Mouse (Mus musculus) hindbrain, embryonic 12.5 days (tissue): Measurements from ENCODE around the gene Smim22. TPM values are rescaled to one million over a fixed set of nuclear protein-coding genes. Genes with fewer than 3 reads are reported as not detected.
A peak's percentile ranks its signal among the peaks of the same experiment; 100 is the strongest.

Experiments used
- ATAC-seq: fragments of 200-750 bp; cut with Nextera tagmentation; 2 replicates; pipeline ENCODE4 v1.8.0; 2017; ENCODE audit warnings: moderate TSS enrichment; ENCODE audit not compliant: low FRiP score
- H3K27ac ChIP-seq: fragments of 300-500 bp; sonication (generic); 2 replicates; pipeline ENCODE4 v1.5.1; 2016; ENCODE audit warnings: mild to moderate bottlenecking
- H3K27me3 ChIP-seq: fragments of 300-500 bp; sonication (generic); 2 replicates; pipeline ENCODE4 v1.6.1; 2016; ENCODE audit warnings: mild to moderate bottlenecking
- H3K36me3 ChIP-seq: fragments of 300-500 bp; sonication (generic); 2 replicates; pipeline ENCODE4 v1.6.1; 2016; ENCODE audit warnings: mild to moderate bottlenecking
- H3K4me1 ChIP-seq: fragments of 300-500 bp; sonication (generic); 2 replicates; pipeline ENCODE4 v1.6.1; 2016
- H3K4me2 ChIP-seq: fragments of 300-500 bp; sonication (generic); replicated peaks from 2 replicates; pipeline ENCODE4 v1.6.1; 2016; ENCODE audit warnings: mild to moderate bottlenecking
- H3K4me3 ChIP-seq: fragments of 300-500 bp; sonication (generic); 2 replicates; pipeline ENCODE4 v1.5.1; 2016; ENCODE audit warnings: mild to moderate bottlenecking
- H3K9ac ChIP-seq: fragments of 300-500 bp; sonication (generic); 2 replicates; pipeline ENCODE4 v1.6.1; 2016; ENCODE audit warnings: mild to moderate bottlenecking, moderate library complexity
- H3K9me3 ChIP-seq: fragments of 300-500 bp; sonication (generic); replicated peaks from 2 replicates; pipeline ENCODE4 v1.6.1; 2016; ENCODE audit warnings: mild to moderate bottlenecking
- WGBS: fragments of 180-500 bp; shearing (Covaris S2); methylation state at CpG from one replicate; pipeline ENCODE4 v1.1.7; 2016; 5-methylcytosine and 5-hydroxymethylcytosine counted together
- polyA plus RNA-seq: library from polyadenylated mRNA; unstranded; fragments of >200 nt; fragmentation: Nextera tagmentation; extraction: Ambion mirVana; gene quantifications from 2 replicates; pipeline ENCODE4 v1.2.1, GENCODE M21; 2016

Smim22 gene
- polyA plus RNA-seq, 1 experiment from 2014 or later: 5.0 TPM

GRCm38 (mm10) chr16:5012036-5013005, 5.2 kb downstream of the Smim22 start:
- Histone ChIP-seq H3K27ac (peak overlapping the region; percentile 87; the same call in 1 of the 2 replicates), H3K4me1 (peaks cover 12% of the 10 kb centered on the region), H3K9me3 (no peaks in the 10 kb centered on the region), H3K4me3 (peak overlapping the region; percentile 73), H3K4me2 (peak overlapping the region; percentile 86), H3K9ac (peak overlapping the region; percentile 83), H3K27me3 (no peaks in the 10 kb centered on the region), H3K36me3 (peaks cover 47% of the 10 kb centered on the region)
- no peak for ATAC-seq
- 57% methylated on average over 13 of the region's 13 CpGs for WGBS

- Histone ChIP-seq H3K27me3 (no peaks in the 10 kb centered on the region), H3K9me3 (no peaks in the 10 kb centered on the region), H3K4me1 (peaks cover 12% of the 10 kb centered on the region), H3K9ac (peak within 1 kb of the TSS; percentile 83), H3K4me2 (peak within 1 kb of the TSS; percentile 86), H3K27ac (peak within 1 kb of the TSS; percentile 87), H3K4me3 (peak within 1 kb of the TSS; percentile 73), H3K36me3 (peaks cover 56% of the 10 kb centered on the region)
- under 1% methylated on average over 52 of the region's 63 CpGs for WGBS
- peak; percentile 99 for ATAC-seq
These were observed 6.2 kb downstream of the Smim22 start, which contains the start of gene Rogdi for GRCm38 (mm10) chr16:5013054-5013838. Gene Rogdi, minus strand, starts transcription at chr16:5013553.

GRCm38 (mm10) chr16:5014578-5014977, 7.5 kb downstream of the Smim22 start:
- H3K4me1 ChIP-seq: peaks cover 12% of the 10 kb centered on the region
- peaks cover 66% of the 10 kb centered on the region for H3K36me3 ChIP-seq
- no peaks in the 10 kb centered on the region for H3K27me3 ChIP-seq
- 95% methylated on average over 4 of the region's 4 CpGs for WGBS
- H3K9me3 ChIP-seq: no peaks in the 10 kb centered on the region
- H3K9ac ChIP-seq: no peak overlapping the region
- H3K4me3 ChIP-seq: no peak overlapping the region
- H3K27ac ChIP-seq: no peak overlapping the region; the same call in 1 of the 2 replicates
- H3K4me2 ChIP-seq: no peak overlapping the region
- no peak for ATAC-seq

GRCm38 (mm10) chr16:5024021-5024420, 16.9 kb downstream of the Smim22 start:
- Histone ChIP-seq H3K4me2 (no peak overlapping the region), H3K4me1 (no peaks in the 10 kb centered on the region), H3K27ac (no peak overlapping the region), H3K4me3 (no peak overlapping the region), H3K9me3 (no peaks in the 10 kb centered on the region), H3K9ac (no peak overlapping the region), H3K36me3 (peaks cover 96% of the 10 kb centered on the region), H3K27me3 (no peaks in the 10 kb centered on the region)
- 97% methylated on average over 3 of the region's 3 CpGs for WGBS
- ATAC-seq: no peak

GRCm38 (mm10) chr16:5029847-5030246, 22.8 kb downstream of the Smim22 start:
- no peak overlapping the region for H3K4me3 ChIP-seq
- H3K4me1 ChIP-seq: no peaks in the 10 kb centered on the region
- WGBS: 72% methylated on average over 2 of the region's 2 CpGs
- H3K36me3 ChIP-seq: peaks cover 99% of the 10 kb centered on the region
- H3K4me2 ChIP-seq: no peak overlapping the region
- no peaks in the 10 kb centered on the region for H3K9me3 ChIP-seq
- no peaks in the 10 kb centered on the region for H3K27me3 ChIP-seq
- no peak overlapping the region for H3K9ac ChIP-seq
- H3K27ac ChIP-seq: no peak overlapping the region
- ATAC-seq: no peak

GRCm38 (mm10) chr16:5035591-5035990, 28.5 kb downstream of the Smim22 start:
- Histone ChIP-seq H3K27ac (no peak overlapping the region), H3K4me3 (no peak overlapping the region), H3K9me3 (no peaks in the 10 kb centered on the region), H3K4me1 (no peaks in the 10 kb centered on the region), H3K4me2 (no peak overlapping the region), H3K36me3 (peaks cover 96% of the 10 kb centered on the region), H3K27me3 (no peaks in the 10 kb centered on the region), H3K9ac (no peak overlapping the region)
- ATAC-seq: no peak
- 97% methylated on average over 3 of the region's 3 CpGs for WGBS

GRCm38 (mm10) chr16:5036649-5037234, 29.7 kb downstream of the Smim22 start:
- Histone ChIP-seq H3K9me3 (no peaks in the 10 kb centered on the region), H3K9ac (no peak overlapping the region), H3K27ac (no peak overlapping the region), H3K4me2 (no peak overlapping the region), H3K36me3 (peaks cover 96% of the 10 kb centered on the region), H3K4me1 (no peaks in the 10 kb centered on the region), H3K4me3 (no peak overlapping the region), H3K27me3 (no peaks in the 10 kb centered on the region)
- ATAC-seq: no peak
- WGBS: 78% methylated on average over 5 of the region's 5 CpGs

GRCm38 (mm10) chr16:5045322-5045721, 38.2 kb downstream of the Smim22 start:
- Histone ChIP-seq H3K27ac (no peak overlapping the region), H3K4me2 (no peak overlapping the region), H3K9me3 (no peaks in the 10 kb centered on the region), H3K9ac (no peak overlapping the region), H3K4me1 (peaks cover 16% of the 10 kb centered on the region), H3K4me3 (no peak overlapping the region), H3K36me3 (peaks cover 73% of the 10 kb centered on the region), H3K27me3 (no peaks in the 10 kb centered on the region)
- ATAC-seq: no peak
- 99% methylated on average over 3 of the region's 3 CpGs for WGBS

GRCm38 (mm10) chr16:5049182-5049773, 42.2 kb downstream of the Smim22 start:
- H3K36me3 ChIP-seq: peaks cover 38% of the 10 kb centered on the region
- H3K4me2 ChIP-seq: peak overlapping the region; percentile 83
- WGBS: under 1% methylated on average over 38 of the region's 38 CpGs
- H3K27ac ChIP-seq: peak overlapping the region; percentile 90
- H3K4me1 ChIP-seq: peaks cover 27% of the 10 kb centered on the region
- no peaks in the 10 kb centered on the region for H3K9me3 ChIP-seq
- no peaks in the 10 kb centered on the region for H3K27me3 ChIP-seq
- peak; percentile 65 for ATAC-seq
- peak overlapping the region; percentile 86 for H3K4me3 ChIP-seq
- peak overlapping the region; percentile 93 for H3K9ac ChIP-seq

GRCm38 (mm10) chr16:5049774-5050234, 42.7 kb downstream of the Smim22 start, which contains the start of the genes Glyr1 and Ubn1:
Gene Glyr1, minus strand, starts transcription at chr16:5049863.
Gene Ubn1, plus strand, starts transcription at chr16:5050057.
- Histone ChIP-seq H3K9me3 (no peaks in the 10 kb centered on the region), H3K36me3 (peaks cover 33% of the 10 kb centered on the region), H3K4me3 (peak within 1 kb of the TSS; percentile 86), H3K27ac (peak within 1 kb of the TSS; percentile 95), H3K9ac (peak within 1 kb of the TSS; percentile 93), H3K4me2 (peak within 1 kb of the TSS; percentile 89), H3K27me3 (no peaks in the 10 kb centered on the region), H3K4me1 (peaks cover 27% of the 10 kb centered on the region)
- under 1% methylated on average over 55 of the region's 56 CpGs for WGBS
- peak; percentile 99 for ATAC-seq

- H3K4me1 ChIP-seq: peaks cover 27% of the 10 kb centered on the region
- no peaks in the 10 kb centered on the region for H3K27me3 ChIP-seq
These were observed 43.4 kb downstream of the Smim22 start for GRCm38 (mm10) chr16:5050251-5051110.

More at GRCm38 (mm10) chr16:5050251-5051110, 43.4 kb downstream of the Smim22 start:
- no peaks in the 10 kb centered on the region for H3K9me3 ChIP-seq
- peak; percentile 87 for ATAC-seq
- H3K36me3 ChIP-seq: peaks cover 33% of the 10 kb centered on the region
- H3K4me2 ChIP-seq: peak overlapping the region; percentile 89
- WGBS: under 1% methylated on average over 72 of the region's 78 CpGs
- peak overlapping the region; percentile 86 for H3K4me3 ChIP-seq
- peak overlapping the region; percentile 83 for H3K9ac ChIP-seq
- H3K27ac ChIP-seq: peak overlapping the region; percentile 95
